Mouse (Mus musculus) CH12.LX (cell line): ENCODE data around the gene Dusp27. TPM values are rescaled to one million over a fixed set of nuclear protein-coding genes. Genes with fewer than 3 reads are reported as not detected.

ENCODE experiments used
- DNase-seq: peaks from one replicate; pipeline ENCODE4 v3.0.0-alpha.2; 2013; ENCODE audit errors: extremely low read depth
- H3K27ac ChIP-seq: 2 replicates; pipeline ENCODE4 v1.5.1; 2012; ENCODE audit warnings: low read depth, mild to moderate bottlenecking, control low read depth, moderate library complexity; ENCODE audit not compliant: insufficient read depth
- H3K27me3 ChIP-seq: replicated peaks from 2 replicates; pipeline ENCODE3; 2012; ENCODE audit warnings: inconsistent platforms
- H3K36me3 ChIP-seq, 2 experiments: replicated peaks in 1 of 2; 2 replicates each; pipeline versions ENCODE3 to v1.6.1; 2012; ENCODE audit warnings: inconsistent platforms in 1 of 2, low read length in 1 of 2, mild to moderate bottlenecking in 1 of 2, mixed read lengths in 1 of 2, moderate library complexity in 1 of 2; ENCODE audit not compliant: control insufficient read depth in 1 of 2, insufficient read depth in 1 of 2
- H3K4me1 ChIP-seq, 2 experiments: 2 replicates each; pipeline ENCODE4 v1.6.1; 2012; ENCODE audit warnings: inconsistent platforms in 1 of 2, moderate library complexity in 1 of 2; ENCODE audit not compliant: insufficient read depth in 2 of 2, control insufficient read depth in 1 of 2
- H3K4me2 ChIP-seq: 2 replicates; pipeline ENCODE4 v1.6.1; 2012; ENCODE audit warnings: low read depth, mild to moderate bottlenecking, control low read depth; ENCODE audit not compliant: poor library complexity, insufficient read depth, severe bottlenecking
- H3K4me3 ChIP-seq, 3 experiments: fragments of 150-350 bp in 1 of 3; sonication (generic) in 1 of 3; replicated peaks in 1 of 3; 2 replicates each; pipeline versions ENCODE3 to v1.5.1; 2011 to 2012; ENCODE audit warnings: low read depth in 2 of 3, low read length in 2 of 3, mild to moderate bottlenecking in 2 of 3, moderate library complexity in 2 of 3, control low read depth in 1 of 3, improper control_type of control experiment in 1 of 3, inconsistent platforms in 1 of 3, mixed read lengths in 1 of 3; ENCODE audit not compliant: poor library complexity in 1 of 3
- H3K79me2 ChIP-seq: replicated peaks from 2 replicates; pipeline ENCODE4 v1.6.1; 2012; ENCODE audit warnings: mild to moderate bottlenecking, moderate library complexity; ENCODE audit not compliant: control insufficient read depth, poor library complexity, insufficient read depth, severe bottlenecking; ENCODE audit errors: extremely low read depth
- H3K9ac ChIP-seq: 2 replicates; pipeline ENCODE4 v1.6.1; 2012; ENCODE audit warnings: low read depth, mild to moderate bottlenecking, control low read depth, moderate library complexity; ENCODE audit not compliant: insufficient read depth
- H3K9me3 ChIP-seq: replicated peaks from 2 replicates; pipeline ENCODE3; 2012; ENCODE audit warnings: low read length, inconsistent platforms, mixed read lengths
- BHLHE40 ChIP-seq: IDR thresholded peaks from 2 replicates; pipeline ENCODE4 v1.6.1; 2011; ENCODE audit warnings: mild to moderate bottlenecking, low read depth, low read length, improper control_type of control experiment
- CHD2 ChIP-seq: IDR thresholded peaks from 2 replicates; pipeline ENCODE4 v1.6.1; 2011; ENCODE audit warnings: low read length, improper control_type of control experiment
- CTCF ChIP-seq, 2 experiments: IDR thresholded peaks in 1 of 2; conservative IDR thresholded peaks in 1 of 2; 2 replicates each; pipeline ENCODE4 v1.5.1; 2011 to 2012; ENCODE audit warnings: low read depth in 2 of 2, low read length in 2 of 2, improper control_type of control experiment in 1 of 2, inconsistent platforms in 1 of 2, mild to moderate bottlenecking in 1 of 2, moderate library complexity in 1 of 2
- E2F4 ChIP-seq: IDR thresholded peaks from 2 replicates; pipeline ENCODE4 v1.6.1; 2011; ENCODE audit warnings: low read depth, low read length, improper control_type of control experiment; ENCODE audit not compliant: insufficient replicate concordance
- ELF1 ChIP-seq: IDR thresholded peaks from 2 replicates; pipeline ENCODE4 v1.6.1; 2014; ENCODE audit warnings: low read depth, mild to moderate bottlenecking, inconsistent platforms, low read length, improper control_type of control experiment
- ETS1 ChIP-seq: conservative IDR thresholded peaks from 2 replicates; pipeline ENCODE4 v1.6.1; 2012; ENCODE audit warnings: low read depth, mild to moderate bottlenecking, inconsistent platforms, low read length, improper control_type of control experiment, moderate library complexity
- GABPA ChIP-seq: IDR thresholded peaks from 2 replicates; pipeline ENCODE4 v1.6.1; 2012; ENCODE audit warnings: low read depth, low read length, improper control_type of control experiment, inconsistent platforms; ENCODE audit not compliant: insufficient replicate concordance
- IRF4 ChIP-seq: IDR thresholded peaks from 2 replicates; pipeline ENCODE4 v1.6.1; 2014; ENCODE audit warnings: low read depth, mild to moderate bottlenecking, inconsistent platforms, low read length, improper control_type of control experiment
- JUN ChIP-seq: IDR thresholded peaks from 2 replicates; pipeline ENCODE4 v1.6.1; 2011; ENCODE audit warnings: low read depth, mild to moderate bottlenecking, low read length, improper control_type of control experiment, moderate library complexity; ENCODE audit not compliant: insufficient read depth
- JUND ChIP-seq: conservative IDR thresholded peaks from 2 replicates; pipeline ENCODE4 v1.6.1; 2011; ENCODE audit warnings: low read depth, low read length, improper control_type of control experiment
- KAT2A ChIP-seq: IDR thresholded peaks from 2 replicates; pipeline ENCODE4 v1.6.1; 2012; ENCODE audit warnings: low read length, improper control_type of control experiment, inconsistent platforms; ENCODE audit not compliant: insufficient replicate concordance
- MAFK ChIP-seq: IDR thresholded peaks from 2 replicates; pipeline ENCODE4 v1.6.1; 2011; ENCODE audit warnings: low read length, improper control_type of control experiment; ENCODE audit not compliant: insufficient replicate concordance
- MAZ ChIP-seq: IDR thresholded peaks from 2 replicates; pipeline ENCODE4 v1.6.1; 2012; ENCODE audit warnings: low read depth, mild to moderate bottlenecking, inconsistent platforms, low read length, improper control_type of control experiment, moderate library complexity
- MEF2A ChIP-seq: IDR thresholded peaks from 2 replicates; pipeline ENCODE4 v1.6.1; 2014; ENCODE audit warnings: low read depth, mild to moderate bottlenecking, inconsistent platforms, low read length, improper control_type of control experiment, borderline replicate concordance
- MXI1 ChIP-seq: IDR thresholded peaks from 2 replicates; pipeline ENCODE4 v1.6.1; 2011; ENCODE audit warnings: mild to moderate bottlenecking, low read depth, low read length, improper control_type of control experiment
- MYC ChIP-seq: IDR thresholded peaks from 2 replicates; pipeline ENCODE4 v1.6.1; 2011; ENCODE audit warnings: low read depth, mild to moderate bottlenecking, improper control_type of control experiment, low read length
- NRF1 ChIP-seq: IDR thresholded peaks from 2 replicates; pipeline ENCODE4 v1.6.1; 2014; ENCODE audit warnings: low read depth, mild to moderate bottlenecking, inconsistent platforms, low read length, improper control_type of control experiment, moderate library complexity
- SIN3A ChIP-seq: IDR thresholded peaks from 2 replicates; pipeline ENCODE4 v1.6.1; 2012; ENCODE audit warnings: low read length, improper control_type of control experiment, inconsistent platforms
- SMC3 ChIP-seq: IDR thresholded peaks from 2 replicates; pipeline ENCODE4 v1.6.1; 2011; ENCODE audit warnings: low read depth, low read length, improper control_type of control experiment
- TBP ChIP-seq: conservative IDR thresholded peaks from 2 replicates; pipeline ENCODE4 v1.6.1; 2011; ENCODE audit warnings: low read depth, low read length, improper control_type of control experiment
- USF1 ChIP-seq: IDR thresholded peaks from 2 replicates; pipeline ENCODE4 v1.6.1; 2014; ENCODE audit warnings: low read depth, mild to moderate bottlenecking, inconsistent platforms, low read length, improper control_type of control experiment
- USF2 ChIP-seq: conservative IDR thresholded peaks from 2 replicates; pipeline ENCODE4 v1.6.1; 2011; ENCODE audit warnings: low read depth, low read length, improper control_type of control experiment
- ZKSCAN1 ChIP-seq: IDR thresholded peaks from 2 replicates; pipeline ENCODE4 v1.6.1; 2012; ENCODE audit warnings: low read depth, inconsistent platforms, low read length, improper control_type of control experiment, borderline replicate concordance
- ZMIZ1 ChIP-seq: IDR thresholded peaks from 2 replicates; pipeline ENCODE4 v1.6.1; 2012; ENCODE audit warnings: low read depth, mild to moderate bottlenecking, inconsistent platforms, low read length, improper control_type of control experiment
- dilution Hi-C: fragments of 300-500 bp; cut with MboI; formaldehyde crosslinking; loops from 2 replicates; pipeline ENCODE4 v1.14.3; 2020; ENCODE audit warnings: low sequenced_read_pairs; ENCODE audit not compliant: extremely low pct_unique_long_range_greater_than_20kb, extremely low pct_ligation_motif_present
- in situ Hi-C: fragments of 300-500 bp; cut with MboI; formaldehyde crosslinking; loops from 3 replicates; pipeline ENCODE4 v1.14.3; 2019; ENCODE audit warnings: low sequenced_read_pairs, low pct_ligation_motif_present, low pct_unique_long_range_greater_than_20kb, mixed read lengths
- polyA plus RNA-seq: library from polyadenylated mRNA; unstranded; fragments of >175 nt; gene quantifications from 2 replicates; pipeline ENCODE4 v1.2.1, GENCODE M21; 2012; ENCODE audit warnings: low read depth; ENCODE audit not compliant: insufficient read length
- total RNA-seq, 2 experiments: library from RNA; depleted of rRNA; stranded (reverse); fragments of 300-350 nt in 1 of 2; fragments of >200 nt in 1 of 2; gene quantifications; 2 replicates each; pipeline ENCODE4 v1.2.3; 2012 to 2014

Dusp27 gene
- total and polyA plus RNA-seq, 3 experiments: 0.06 TPM; not detected in 2

GRCm38 (mm10) chr1:166138136-166138535 lies 10.4 kb upstream of the Dusp27 start:
- no peak overlapping the region for H3K27ac ChIP-seq
- in situ Hi-C loops (no loop called here), dilution Hi-C loops (no loop called here)
- no peak for TF ChIP-seq MXI1
- TF ChIP-seq ZMIZ1: no peak
- no peak for TF ChIP-seq USF1
- TF ChIP-seq ELF1: no peak
- no peak for TF ChIP-seq MAZ
- no peak for TF ChIP-seq MEF2A
- no peak for TF ChIP-seq SMC3
- no peak for TF ChIP-seq ZKSCAN1
- TF ChIP-seq CTCF (conservative IDR thresholded peaks at IDR 0.05 in 1 of 2, IDR thresholded peaks at IDR 0.05 in 1 of 2; ENCODE audit: low read depth in 2 of 2, low read length in 2 of 2): no peak
- TF ChIP-seq TBP: no peak
- TF ChIP-seq CHD2: no peak
- TF ChIP-seq KAT2A: no peak
- no peak for TF ChIP-seq MYC
- no peak for TF ChIP-seq BHLHE40
- TF ChIP-seq IRF4: no peak
- no peak for TF ChIP-seq JUND
- TF ChIP-seq SIN3A: no peak
- no peak overlapping the region for H3K9ac ChIP-seq
- no peaks in the 10 kb centered on the region for H3K79me2 ChIP-seq
- no peak overlapping the region for H3K4me2 ChIP-seq
- no peak for DNase-seq
- no peak overlapping the region for H3K4me3 ChIP-seq
- no peaks in the 10 kb centered on the region for H3K36me3 ChIP-seq
- no peaks in the 10 kb centered on the region for H3K9me3 ChIP-seq
- H3K27me3 ChIP-seq: no peaks in the 10 kb centered on the region
- H3K4me1 ChIP-seq: peaks cover 4 to 12% of the 10 kb centered on the region in 2 experiments; a peak in 3 of 4 replicates

GRCm38 (mm10) chr1:166137244-166137938 lies 9.7 kb upstream of the Dusp27 start:
- Histone ChIP-seq H3K4me2 (no peak overlapping the region), H3K4me1 (peaks cover 4 to 12% of the 10 kb centered on the region in 2 experiments; a peak in 3 of 4 replicates), H3K36me3 (no peaks in the 10 kb centered on the region), H3K27me3 (no peaks in the 10 kb centered on the region), H3K9ac (no peak overlapping the region), H3K9me3 (no peaks in the 10 kb centered on the region), H3K27ac (no peak overlapping the region), H3K79me2 (no peaks in the 10 kb centered on the region)
- dilution Hi-C loops: no loop called here
- DNase-seq: no peak
- TF ChIP-seq JUND (no peak), CTCF (conservative IDR thresholded peaks at IDR 0.05 in 1 of 2, IDR thresholded peaks at IDR 0.05 in 1 of 2; ENCODE audit: low read depth in 2 of 2, low read length in 2 of 2) (no peak), MAZ (no peak), ETS1 (no peak), MYC (no peak), MAFK (no peak), KAT2A (no peak), NRF1 (no peak), JUN (no peak), MEF2A (no peak), USF2 (no peak), E2F4 (no peak), ZKSCAN1 (no peak), IRF4 (no peak), USF1 (no peak), GABPA (no peak)
- TF ChIP-seq, all 38 proteins: peak for 0
- no peak overlapping the region for H3K4me3 ChIP-seq
- in situ Hi-C loops: no loop called here
